Mouse (Mus musculus) stomach, postnatal 0 days (tissue): ENCODE results near the gene Atpaf1.

Source experiments
- CTCF ChIP-seq: IDR thresholded peaks from 2 replicates; pipeline ENCODE4 v1.5.1; 2016; ENCODE audit warnings: antibody characterized with exemption, low read depth, mild to moderate bottlenecking, moderate library complexity
- EP300 ChIP-seq: optimal IDR thresholded peaks from 2 replicates; pipeline ENCODE3; 2016; ENCODE audit warnings: antibody characterized with exemption

- TF ChIP-seq CTCF: no peak
- TF ChIP-seq EP300: no peak
Measured at GRCm38 (mm10) chr4:115828572-115828902, 43.9 kb downstream of the Atpaf1 start.
